Mouse (Mus musculus) spleen, adult 2 months (tissue): Measurements from ENCODE around the gene Tfec.

Experiments used
- CTCF ChIP-seq: fragments of 200-500 bp; IDR thresholded peaks from 2 replicates; pipeline ENCODE4 v1.5.1; 2011; ENCODE audit warnings: mild to moderate bottlenecking, inconsistent platforms; ENCODE audit not compliant: insufficient read depth, insufficient read length, insufficient replicate concordance; ENCODE audit errors: extremely low read depth
- POLR2A ChIP-seq: fragments of 200-500 bp; IDR thresholded peaks from 2 replicates; pipeline ENCODE4 v1.6.1; 2011; ENCODE audit warnings: low read depth, low read length, inconsistent platforms

GRCm38 (mm10) chr6:16883537-16884307 lies 14.5 kb downstream of the Tfec start:
- no peak for TF ChIP-seq CTCF
- TF ChIP-seq POLR2A = no peak
